8 mouse cellular contexts compared by ENCODE assay signal in the genomic region with DNA sequence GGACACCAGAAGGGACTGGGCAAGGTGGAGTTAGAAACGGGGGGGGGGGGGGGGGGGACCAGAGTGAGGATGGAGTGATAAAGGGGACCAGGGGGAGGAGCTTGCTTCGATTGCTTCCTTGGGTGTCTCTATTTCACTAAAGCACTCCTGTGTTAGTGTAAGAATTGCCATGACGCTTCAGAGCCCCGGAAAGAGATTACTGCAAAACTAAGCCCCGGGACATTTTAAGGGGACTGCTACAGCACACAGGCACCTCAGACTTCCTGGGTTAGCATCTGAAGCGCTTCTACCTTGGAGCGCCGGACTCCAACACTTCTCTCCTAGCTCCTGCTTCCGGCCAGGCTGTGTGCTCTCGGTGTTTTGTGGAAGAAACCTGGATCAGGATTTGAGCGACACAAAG.
DNase-seq lines count a peak whose midpoint lies in the region; ATAC-seq and TF ChIP-seq lines count a peak whose summit lies in the region.

No protein-coding gene starts in this region.

- no peak for TF ChIP-seq POLR2A in limb, embryonic 14.5 days (IDR thresholded peaks at IDR 0.05; ENCODE audit: borderline replicate concordance, extremely low read depth, insufficient read depth, insufficient read length)

- TF ChIP-seq CTCF in layer of hippocampus, adult 2 months (conservative IDR thresholded peaks at IDR 0.05) = no peak

- H3K4me3 ChIP-seq in layer of hippocampus, adult 2 months = peak overlapping the region; percentile 8; the same call in 1 of the 2 replicates
- H3K4me3 ChIP-seq in forebrain, embryonic 11.5 days (ENCODE audit: low read depth, low read length) = peak overlapping the region; percentile 32; the same call in 1 of the 2 replicates
- no peak overlapping the region for H3K4me3 ChIP-seq in limb, embryonic 14.5 days (replicated peaks; ENCODE audit: low read length)
- H3K4me3 ChIP-seq in stomach, embryonic 16.5 days (replicated peaks; ENCODE audit: low read length) = no peak overlapping the region; the same call in 1 of the 2 replicates

- H3K27ac ChIP-seq in layer of hippocampus, adult 2 months = peak overlapping the region; percentile 79
- H3K27ac ChIP-seq in forebrain, embryonic 11.5 days (ENCODE audit: low read depth, low read length) = peak overlapping the region; percentile 25; the same call in 1 of the 2 replicates
- H3K27ac ChIP-seq in limb, embryonic 14.5 days (replicated peaks; ENCODE audit: low read depth, low read length) = no peak overlapping the region; the same call in 1 of the 2 replicates
- peak overlapping the region; percentile 52 for H3K27ac ChIP-seq in stomach, embryonic 16.5 days (ENCODE audit: low read length)

- H3K4me1 ChIP-seq in forebrain, embryonic 11.5 days (replicated peaks; ENCODE audit: control insufficient read depth, insufficient read depth, low read length) = peaks cover 11% of the 10 kb centered on the region; the same call in 1 of the 2 replicates
- H3K4me1 ChIP-seq in limb, embryonic 14.5 days (ENCODE audit: control insufficient read depth, insufficient read depth, low read length) = peaks cover 16% of the 10 kb centered on the region; the same call in 1 of the 2 replicates
- H3K4me1 ChIP-seq in stomach, embryonic 16.5 days (ENCODE audit: control insufficient read depth, insufficient read depth, low read length) = peaks cover 37% of the 10 kb centered on the region

- DNase-seq in layer of hippocampus, adult 2 months (ENCODE audit: low spot score in 2 of 2) = no peak
- no peak for DNase-seq in layer of hippocampus, postnatal 14 days (ENCODE audit: low spot score in 2 of 2)
- DNase-seq in forebrain, embryonic 11.5 days (ENCODE audit: low spot score) = no peak
- no peak for DNase-seq in limb, embryonic 14.5 days (ENCODE audit: low spot score)
- DNase-seq in right cerebral cortex, adult 2 months (ENCODE audit: low spot score in 2 of 2) = no peak
- DNase-seq in kidney, adult 8-10 months = no peak

- ATAC-seq in forebrain, embryonic 11.5 days (replicated peaks; ENCODE audit: low FRiP score) = 0 out of 2 replicates have a peak, but pooled peaks have one; percentile 15
- no peak for ATAC-seq in limb, embryonic 14.5 days (ENCODE audit: low FRiP score, low read depth)
- no peak for ATAC-seq in stomach, embryonic 16.5 days (ENCODE audit: insufficient read depth, low FRiP score)
- no peak for ATAC-seq in megakaryocyte progenitor cell, adult 5-6 weeks (replicated peaks; ENCODE audit: poor library complexity)

- no peaks in the 10 kb centered on the region for H3K36me3 ChIP-seq in forebrain, embryonic 11.5 days (ENCODE audit: control insufficient read depth, insufficient read depth, low read length)
- H3K36me3 ChIP-seq in limb, embryonic 14.5 days (ENCODE audit: control insufficient read depth, insufficient read depth, low read length) = no peaks in the 10 kb centered on the region
- no peaks in the 10 kb centered on the region for H3K36me3 ChIP-seq in stomach, embryonic 16.5 days (ENCODE audit: control insufficient read depth, insufficient read depth, low read length)

- H3K27me3 ChIP-seq in forebrain, embryonic 11.5 days (ENCODE audit: control insufficient read depth, insufficient read depth, low read length) = no peaks in the 10 kb centered on the region
- no peaks in the 10 kb centered on the region for H3K27me3 ChIP-seq in limb, embryonic 14.5 days (ENCODE audit: control insufficient read depth, insufficient read depth, low read length)
- H3K27me3 ChIP-seq in stomach, embryonic 16.5 days (ENCODE audit: control insufficient read depth, insufficient read depth, low read length) = no peaks in the 10 kb centered on the region

- WGBS in forebrain, embryonic 11.5 days = 4% methylated on average over 11 of the region's 11 CpGs
- 12% methylated on average over 11 of the region's 11 CpGs for WGBS in limb, embryonic 14.5 days
- 28% methylated on average over 11 of the region's 11 CpGs for WGBS in stomach, embryonic 16.5 days

- H3K9ac ChIP-seq in forebrain, embryonic 11.5 days (ENCODE audit: low read length) = peak overlapping the region; percentile 12; the same call in 1 of the 2 replicates
- H3K9ac ChIP-seq in limb, embryonic 14.5 days (ENCODE audit: low read depth, low read length, severe bottlenecking) = no peak overlapping the region
- peak overlapping the region; percentile 41; the same call in 1 of the 2 replicates for H3K9ac ChIP-seq in stomach, embryonic 16.5 days (ENCODE audit: low read length)

- no peaks in the 10 kb centered on the region for H3K9me3 ChIP-seq in forebrain, embryonic 11.5 days (ENCODE audit: control insufficient read depth, low read length)
- H3K9me3 ChIP-seq in limb, embryonic 14.5 days (ENCODE audit: control insufficient read depth, low read length) = no peaks in the 10 kb centered on the region
- H3K9me3 ChIP-seq in stomach, embryonic 16.5 days (replicated peaks; ENCODE audit: control insufficient read depth, low read length) = no peaks in the 10 kb centered on the region

- H3K4me2 ChIP-seq in forebrain, embryonic 11.5 days (ENCODE audit: low read depth, low read length, severe bottlenecking) = peak overlapping the region; percentile 47
- peak overlapping the region; percentile 41; the same call in 1 of the 2 replicates for H3K4me2 ChIP-seq in limb, embryonic 14.5 days (replicated peaks; ENCODE audit: low read depth, low read length, severe bottlenecking)
- H3K4me2 ChIP-seq in stomach, embryonic 16.5 days (ENCODE audit: low read depth, low read length) = peak overlapping the region; percentile 95

Comparison
In these comparisons a context has a peak if more than half of its experiments do, and no peak if none do; other contexts are left out.
1. H3K4me3 ChIP-seq: peak in layer of hippocampus, adult 2 months (single experiment) and forebrain, embryonic 11.5 days (single experiment); none in limb, embryonic 14.5 days (single experiment) and stomach, embryonic 16.5 days (single experiment).
2. H3K4me2 ChIP-seq: peak in every context shown above with its lines; median percentile 95 in stomach, embryonic 16.5 days; 47 in forebrain, embryonic 11.5 days; 41 in limb, embryonic 14.5 days.